Mouse (Mus musculus): ENCODE measurements around the gene Erc2. TPM values are rescaled to one million over a fixed set of nuclear protein-coding genes. Genes with fewer than 3 reads are reported as not detected.

Erc2 gene
- polyA plus RNA-seq, 1 experiment from 2014 or later = 2.7 TPM

DNA sequence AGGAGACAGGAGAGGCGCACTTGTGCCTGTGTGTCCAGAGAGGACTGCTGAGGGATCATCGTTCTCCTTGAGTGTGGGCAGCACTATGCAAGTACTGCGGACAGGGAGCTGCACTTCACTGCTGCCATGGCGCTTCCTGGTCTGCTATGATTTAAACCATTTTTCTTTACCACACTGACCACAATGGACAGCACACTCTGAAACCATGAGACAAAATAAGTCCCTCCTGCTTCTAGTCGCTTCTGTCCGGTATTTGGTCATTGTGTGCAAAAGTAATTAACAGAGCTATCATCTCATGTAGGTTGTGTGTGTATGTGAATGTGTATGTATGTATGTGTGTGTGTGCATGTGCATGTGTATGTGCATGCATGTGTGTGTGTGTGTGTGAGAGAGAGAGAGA lies 200.3 kb downstream of the Erc2 start:
- H3K9ac ChIP-seq (ENCODE audit: low read length) = no peak overlapping the region
- H3K27ac ChIP-seq (ENCODE audit: low read length) = no peak overlapping the region
- no peaks in the 10 kb centered on the region for H3K27me3 ChIP-seq (ENCODE audit: control insufficient read depth, insufficient read depth, low read length)
- no peak for ATAC-seq (ENCODE audit: insufficient read depth, low FRiP score)
- H3K4me1 ChIP-seq (ENCODE audit: control insufficient read depth, insufficient read depth, low read length) = peaks cover 4% of the 10 kb centered on the region; the same call in 1 of the 2 replicates
- no peak overlapping the region for H3K4me2 ChIP-seq (ENCODE audit: low read depth, low read length)
- no peaks in the 10 kb centered on the region for H3K9me3 ChIP-seq (replicated peaks; ENCODE audit: control insufficient read depth, low read length)
- no peak overlapping the region for H3K4me3 ChIP-seq (replicated peaks; ENCODE audit: low read length)
- no peaks in the 10 kb centered on the region for H3K36me3 ChIP-seq (ENCODE audit: control insufficient read depth, insufficient read depth, low read length)
- WGBS = 94% methylated on average over 6 of the region's 6 CpGs

DNA sequence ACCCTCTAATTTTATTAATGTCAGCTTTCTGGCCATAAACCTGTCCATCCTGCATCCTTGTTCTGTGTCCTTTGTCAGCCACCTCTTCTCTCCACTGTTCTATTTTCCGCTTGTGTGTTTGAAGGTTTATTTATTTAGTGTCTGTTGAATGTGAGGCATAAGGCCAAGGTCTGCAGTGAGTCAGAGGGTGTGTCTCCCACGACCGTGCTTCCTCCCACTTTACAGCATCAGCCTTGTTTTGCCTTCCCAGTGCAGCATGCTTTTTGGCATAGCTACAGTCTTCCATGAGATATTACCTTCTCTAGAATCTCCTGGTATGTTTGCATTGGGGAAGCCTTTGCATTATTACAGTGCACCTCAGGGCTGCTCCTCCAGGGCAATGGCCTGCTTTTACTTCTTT lies 200.8 kb downstream of the Erc2 start:
- H3K27ac ChIP-seq (ENCODE audit: low read length) = no peak overlapping the region
- no peaks in the 10 kb centered on the region for H3K36me3 ChIP-seq (ENCODE audit: control insufficient read depth, insufficient read depth, low read length)
- ATAC-seq (ENCODE audit: insufficient read depth, low FRiP score) = peak; percentile 86; the same call in 1 of the 2 replicates
- no peak overlapping the region for H3K9ac ChIP-seq (ENCODE audit: low read length)
- WGBS = 15% methylated on average over 3 of the region's 3 CpGs
- no peak overlapping the region for H3K4me2 ChIP-seq (ENCODE audit: low read depth, low read length)
- H3K4me3 ChIP-seq (replicated peaks; ENCODE audit: low read length) = no peak overlapping the region
- H3K27me3 ChIP-seq (ENCODE audit: control insufficient read depth, insufficient read depth, low read length) = no peaks in the 10 kb centered on the region
- no peaks in the 10 kb centered on the region for H3K9me3 ChIP-seq (replicated peaks; ENCODE audit: control insufficient read depth, low read length)
- peaks cover 4% of the 10 kb centered on the region; the same call in 1 of the 2 replicates for H3K4me1 ChIP-seq (ENCODE audit: control insufficient read depth, insufficient read depth, low read length)

DNA sequence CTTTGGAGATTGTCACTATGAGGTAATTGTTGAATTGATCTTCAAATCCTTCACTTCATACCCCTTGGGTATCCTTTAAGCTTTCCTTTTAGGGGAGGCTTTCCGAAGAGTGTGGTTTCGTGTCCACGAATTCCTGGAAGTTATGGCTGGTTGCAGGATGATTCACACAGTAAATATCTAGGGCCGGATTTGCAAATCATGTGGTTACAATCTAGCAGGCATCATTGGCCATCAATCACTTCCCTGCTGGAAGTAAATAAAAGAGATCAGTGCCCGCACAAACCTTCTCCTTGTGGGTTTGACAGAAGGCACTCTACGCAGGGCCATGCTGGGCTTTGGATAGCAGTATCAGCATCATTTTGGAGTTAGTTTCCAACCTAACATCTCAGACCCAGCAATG lies 201.7 kb downstream of the Erc2 start:
- Histone ChIP-seq H3K4me2 (ENCODE audit: low read depth, low read length) (no peak overlapping the region), H3K4me1 (ENCODE audit: control insufficient read depth, insufficient read depth, low read length) (peaks cover 4% of the 10 kb centered on the region; the same call in 1 of the 2 replicates), H3K36me3 (ENCODE audit: control insufficient read depth, insufficient read depth, low read length) (no peaks in the 10 kb centered on the region), H3K4me3 (replicated peaks; ENCODE audit: low read length) (no peak overlapping the region), H3K9me3 (replicated peaks; ENCODE audit: control insufficient read depth, low read length) (no peaks in the 10 kb centered on the region), H3K27ac (ENCODE audit: low read length) (no peak overlapping the region), H3K27me3 (ENCODE audit: control insufficient read depth, insufficient read depth, low read length) (no peaks in the 10 kb centered on the region), H3K9ac (ENCODE audit: low read length) (no peak overlapping the region)
- ATAC-seq (ENCODE audit: insufficient read depth, low FRiP score) = no peak
- 69% methylated on average over 6 of the region's 6 CpGs for WGBS

DNA sequence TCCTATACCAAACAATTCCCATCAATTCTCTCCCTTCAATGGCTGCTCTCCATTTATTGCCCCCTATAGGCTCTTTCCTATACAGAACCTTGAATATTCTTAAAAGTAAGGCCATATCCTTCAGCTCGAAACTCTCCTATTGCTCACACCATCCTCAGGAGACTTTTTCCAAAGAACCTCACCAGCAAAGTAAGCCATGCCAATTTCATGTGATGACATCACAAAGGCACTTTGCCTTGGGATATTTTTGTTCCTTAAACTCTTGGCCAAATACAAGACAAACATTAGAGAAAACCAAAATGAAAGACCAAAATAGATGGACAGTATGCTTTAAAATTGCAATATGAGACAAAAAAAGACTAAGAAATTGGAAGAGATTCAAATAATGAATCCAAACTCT lies 204.6 kb downstream of the Erc2 start:
- Histone ChIP-seq H3K9me3 (replicated peaks; ENCODE audit: control insufficient read depth, low read length) (no peaks in the 10 kb centered on the region), H3K9ac (ENCODE audit: low read length) (no peak overlapping the region)
- 89% methylated on average over 1 of the region's 1 CpGs for WGBS

DNA sequence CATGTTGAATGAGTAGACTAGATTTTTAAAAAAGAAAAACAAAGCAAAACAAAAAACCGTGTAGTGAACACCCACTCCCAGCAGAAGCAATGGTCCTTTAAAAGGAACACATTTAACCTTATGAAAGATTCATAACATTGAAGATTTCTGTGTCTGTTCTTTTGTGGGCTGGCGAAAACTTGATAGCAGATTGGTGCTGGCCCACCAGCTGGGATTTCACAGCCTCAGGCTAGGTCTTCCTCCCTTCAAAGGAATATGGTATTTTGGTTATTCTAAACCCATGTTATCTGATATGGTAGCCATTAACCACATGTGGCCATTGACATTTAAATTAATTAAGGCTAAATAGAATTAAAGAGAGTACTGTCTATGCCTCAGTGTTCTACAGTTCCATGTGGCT lies 205.9 kb downstream of the Erc2 start:
- Histone ChIP-seq H3K4me1 (ENCODE audit: control insufficient read depth, insufficient read depth, low read length) (peaks cover 3% of the 10 kb centered on the region; the same call in 1 of the 2 replicates), H3K4me3 (replicated peaks; ENCODE audit: low read length) (no peak overlapping the region), H3K27me3 (ENCODE audit: control insufficient read depth, insufficient read depth, low read length) (no peaks in the 10 kb centered on the region), H3K36me3 (ENCODE audit: control insufficient read depth, insufficient read depth, low read length) (no peaks in the 10 kb centered on the region), H3K9ac (ENCODE audit: low read length) (no peak overlapping the region), H3K27ac (ENCODE audit: low read length) (no peak overlapping the region), H3K9me3 (replicated peaks; ENCODE audit: control insufficient read depth, low read length) (no peaks in the 10 kb centered on the region), H3K4me2 (ENCODE audit: low read depth, low read length) (no peak overlapping the region)
- no peak for ATAC-seq (ENCODE audit: insufficient read depth, low FRiP score)
- WGBS = 72% methylated on average over 2 of the region's 2 CpGs

More for the DNA sequence above, 204.6 kb downstream of the Erc2 start:
- ATAC-seq (ENCODE audit: insufficient read depth, low FRiP score) = no peak
- H3K27ac ChIP-seq (ENCODE audit: low read length) = no peak overlapping the region
- no peaks in the 10 kb centered on the region for H3K36me3 ChIP-seq (ENCODE audit: control insufficient read depth, insufficient read depth, low read length)
- H3K27me3 ChIP-seq (ENCODE audit: control insufficient read depth, insufficient read depth, low read length) = no peaks in the 10 kb centered on the region
- no peak overlapping the region for H3K4me2 ChIP-seq (ENCODE audit: low read depth, low read length)
- no peak overlapping the region for H3K4me3 ChIP-seq (replicated peaks; ENCODE audit: low read length)
- peaks cover 4% of the 10 kb centered on the region; the same call in 1 of the 2 replicates for H3K4me1 ChIP-seq (ENCODE audit: control insufficient read depth, insufficient read depth, low read length)

DNA sequence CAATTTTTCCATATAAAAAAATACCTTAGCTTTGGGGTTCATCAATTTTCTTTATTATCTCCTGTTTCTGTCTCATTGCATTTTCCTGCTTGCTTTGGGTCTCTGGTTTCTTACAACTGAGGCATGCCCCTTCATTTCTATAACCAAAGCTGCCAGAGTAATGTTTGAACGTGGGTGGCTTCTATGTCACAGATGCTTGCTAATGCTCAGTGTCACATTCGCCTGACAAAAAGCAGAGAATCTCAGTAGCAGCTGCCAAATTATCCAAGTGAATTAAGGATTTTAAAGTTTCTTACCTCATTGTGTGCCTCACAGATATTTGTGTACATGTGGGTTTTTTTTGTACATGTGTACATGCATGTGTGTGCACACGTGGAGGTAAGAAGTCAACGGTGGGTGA lies 210.0 kb downstream of the Erc2 start:
- WGBS = 77% methylated on average over 4 of the region's 4 CpGs
- no peaks in the 10 kb centered on the region for H3K9me3 ChIP-seq (replicated peaks; ENCODE audit: control insufficient read depth, low read length)
- no peak overlapping the region for H3K4me2 ChIP-seq (ENCODE audit: low read depth, low read length)
- H3K9ac ChIP-seq (ENCODE audit: low read length) = no peak overlapping the region
- no peak overlapping the region for H3K4me3 ChIP-seq (replicated peaks; ENCODE audit: low read length)
- H3K27me3 ChIP-seq (ENCODE audit: control insufficient read depth, insufficient read depth, low read length) = no peaks in the 10 kb centered on the region
- no peaks in the 10 kb centered on the region for H3K4me1 ChIP-seq (ENCODE audit: control insufficient read depth, insufficient read depth, low read length)
- H3K27ac ChIP-seq (ENCODE audit: low read length) = no peak overlapping the region
- no peaks in the 10 kb centered on the region for H3K36me3 ChIP-seq (ENCODE audit: control insufficient read depth, insufficient read depth, low read length)
- ATAC-seq (ENCODE audit: insufficient read depth, low FRiP score) = no peak

DNA sequence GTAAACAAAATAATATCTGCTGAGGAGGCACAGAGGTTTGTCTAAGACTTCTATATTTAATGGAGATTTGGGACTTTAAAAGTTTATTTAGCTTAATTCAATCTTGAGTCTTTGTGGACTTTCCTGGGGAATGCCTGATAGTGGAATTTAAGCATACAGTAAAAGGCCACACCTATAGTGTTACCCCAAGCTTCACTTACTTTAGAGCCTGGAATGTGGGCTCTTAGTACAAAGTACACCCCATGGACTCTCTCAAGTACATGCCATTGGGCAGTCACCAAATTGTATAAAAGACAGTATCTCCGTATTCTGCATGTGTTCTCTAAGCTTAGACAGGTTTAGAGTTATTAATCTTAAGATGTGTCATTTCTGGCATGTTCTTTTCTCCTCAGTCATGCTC lies 213.1 kb downstream of the Erc2 start:
- ATAC-seq (ENCODE audit: insufficient read depth, low FRiP score) = peak; percentile 68; the same call in 1 of the 2 replicates
- Histone ChIP-seq H3K36me3 (ENCODE audit: control insufficient read depth, insufficient read depth, low read length) (no peaks in the 10 kb centered on the region), H3K4me1 (ENCODE audit: control insufficient read depth, insufficient read depth, low read length) (no peaks in the 10 kb centered on the region), H3K4me2 (ENCODE audit: low read depth, low read length) (no peak overlapping the region), H3K27ac (ENCODE audit: low read length) (no peak overlapping the region), H3K9ac (ENCODE audit: low read length) (no peak overlapping the region), H3K27me3 (ENCODE audit: control insufficient read depth, insufficient read depth, low read length) (no peaks in the 10 kb centered on the region), H3K9me3 (replicated peaks; ENCODE audit: control insufficient read depth, low read length) (no peaks in the 10 kb centered on the region), H3K4me3 (replicated peaks; ENCODE audit: low read length) (no peak overlapping the region)
- 72% methylated on average over 1 of the region's 1 CpGs for WGBS

DNA sequence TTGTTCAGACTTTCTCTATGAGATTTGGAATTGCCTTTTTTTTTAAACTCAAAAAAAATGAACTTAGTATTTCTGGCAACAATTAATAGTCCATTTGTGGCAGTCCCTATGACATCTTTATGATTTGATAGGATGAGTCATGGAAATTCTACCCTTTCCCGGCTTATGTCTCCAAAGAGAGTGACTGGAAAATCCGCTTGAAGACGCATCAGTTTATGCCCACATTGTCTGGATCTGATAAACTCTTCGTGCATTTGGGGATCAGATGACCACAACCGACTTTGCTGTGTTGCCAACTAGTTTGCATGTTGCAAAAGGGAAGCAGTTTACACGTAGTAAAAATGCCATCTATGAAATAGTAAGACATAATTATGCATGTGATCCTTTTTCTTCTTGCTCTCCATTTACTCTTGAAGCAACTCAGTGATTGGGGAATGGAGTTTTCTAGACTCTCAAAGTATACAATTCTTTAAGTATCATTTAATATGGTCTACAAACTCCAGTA lies 215.4 kb downstream of the Erc2 start:
- Histone ChIP-seq H3K27me3 (ENCODE audit: control insufficient read depth, insufficient read depth, low read length) (no peaks in the 10 kb centered on the region), H3K4me1 (ENCODE audit: control insufficient read depth, insufficient read depth, low read length) (no peaks in the 10 kb centered on the region), H3K9me3 (replicated peaks; ENCODE audit: control insufficient read depth, low read length) (no peaks in the 10 kb centered on the region), H3K4me3 (replicated peaks; ENCODE audit: low read length) (no peak overlapping the region), H3K9ac (ENCODE audit: low read length) (no peak overlapping the region), H3K4me2 (ENCODE audit: low read depth, low read length) (no peak overlapping the region), H3K27ac (ENCODE audit: low read length) (no peak overlapping the region), H3K36me3 (ENCODE audit: control insufficient read depth, insufficient read depth, low read length) (no peaks in the 10 kb centered on the region)
- 76% methylated on average over 6 of the region's 6 CpGs for WGBS
- ATAC-seq (ENCODE audit: insufficient read depth, low FRiP score) = no peak

DNA sequence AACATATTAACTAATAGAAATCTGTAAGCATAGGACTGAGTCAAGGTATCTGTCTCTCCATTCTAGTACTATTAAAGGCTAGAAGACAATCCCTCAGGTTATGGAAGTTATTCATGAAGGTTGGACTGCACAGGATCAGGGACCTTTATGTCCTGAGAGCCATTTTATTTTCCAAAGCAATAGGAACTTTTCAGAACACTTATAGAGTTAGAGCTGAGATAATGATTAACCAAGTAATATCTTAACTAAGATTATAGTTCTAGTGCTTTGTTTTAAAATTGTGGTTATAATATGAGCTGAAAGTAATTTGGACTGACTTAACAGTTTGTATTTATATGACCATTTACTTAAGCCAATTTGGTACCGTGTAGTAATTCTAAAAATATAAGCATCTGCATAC lies 217.9 kb downstream of the Erc2 start:
- Histone ChIP-seq H3K36me3 (ENCODE audit: control insufficient read depth, insufficient read depth, low read length) (no peaks in the 10 kb centered on the region), H3K9me3 (replicated peaks; ENCODE audit: control insufficient read depth, low read length) (no peaks in the 10 kb centered on the region), H3K9ac (ENCODE audit: low read length) (no peak overlapping the region), H3K4me2 (ENCODE audit: low read depth, low read length) (no peak overlapping the region), H3K27me3 (ENCODE audit: control insufficient read depth, insufficient read depth, low read length) (no peaks in the 10 kb centered on the region), H3K4me3 (replicated peaks; ENCODE audit: low read length) (no peak overlapping the region), H3K27ac (ENCODE audit: low read length) (no peak overlapping the region), H3K4me1 (ENCODE audit: control insufficient read depth, insufficient read depth, low read length) (no peaks in the 10 kb centered on the region)
- no peak for ATAC-seq (ENCODE audit: insufficient read depth, low FRiP score)
- WGBS = 76% methylated on average over 1 of the region's 1 CpGs
